Mouse (Mus musculus) cerebellum, adult 2 months (tissue): ENCODE results near the gene Hdac4.

Experiments used
- CTCF ChIP-seq: fragments of 200-500 bp; IDR thresholded peaks from 2 replicates; pipeline ENCODE4 v1.5.1; 2011; ENCODE audit warnings: low read depth, mild to moderate bottlenecking, control low read depth, low read length, moderate library complexity, borderline replicate concordance; ENCODE audit not compliant: insufficient read depth
- POLR2A ChIP-seq: fragments of 200-500 bp; IDR thresholded peaks from 2 replicates; pipeline ENCODE4 v1.6.1; 2011; ENCODE audit warnings: low read length, control low read depth, borderline replicate concordance; ENCODE audit not compliant: insufficient read depth

GRCm38 (mm10) chr1:92127366-92127765 lies 68.1 kb downstream of the Hdac4 start:
- TF ChIP-seq CTCF (no peak), POLR2A (no peak)
